Mouse (Mus musculus): ENCODE data around the gene Cdc42se2.

GRCm38 (mm10) chr11:54708153-54708552 lies 79.3 kb downstream of the Cdc42se2 start:
- no peak for TF ChIP-seq CTCF (IDR thresholded peaks at IDR 0.05; ENCODE audit: borderline replicate concordance, extremely low read depth, insufficient read depth, insufficient read length)
- TF ChIP-seq POLR2A (IDR thresholded peaks at IDR 0.05; ENCODE audit: borderline replicate concordance, extremely low read depth, insufficient read depth, insufficient read length, poor library complexity, severe bottlenecking), result no peak

Measured in brain, embryonic 14.5 days (tissue).